Mouse (Mus musculus) intestine, embryonic 14.5 days (tissue): Measurements from ENCODE around the gene Orai1. TPM values are rescaled to one million over a fixed set of nuclear protein-coding genes. Genes with fewer than 3 reads are reported as not detected.

ENCODE experiments used
- ATAC-seq: fragments of 200-750 bp; cut with Nextera tagmentation; replicated peaks from 2 replicates; pipeline ENCODE4 v1.8.0; 2017; ENCODE audit warnings: low read depth, moderate number of reproducible peaks, moderate TSS enrichment, moderate library complexity; ENCODE audit not compliant: low FRiP score, low TSS enrichment
- DNase-seq: peaks from one replicate; pipeline ENCODE4 v3.0.0-alpha.2; 2018; ENCODE audit warnings: low spot score
- H3K27ac ChIP-seq: fragments of 300-500 bp; sonication (generic); 2 replicates; pipeline ENCODE4 v1.5.1; 2014; ENCODE audit warnings: low read depth, mild to moderate bottlenecking, control low read depth
- H3K27me3 ChIP-seq: fragments of 300-500 bp; sonication (generic); replicated peaks from 2 replicates; pipeline ENCODE4 v1.6.1; 2014; ENCODE audit warnings: low read length, control low read depth; ENCODE audit not compliant: control insufficient read depth, insufficient read depth
- H3K36me3 ChIP-seq: fragments of 300-500 bp; sonication (generic); 2 replicates; pipeline ENCODE4 v1.6.1; 2014; ENCODE audit warnings: low read length, control low read depth; ENCODE audit not compliant: control insufficient read depth, insufficient read depth
- H3K4me1 ChIP-seq: fragments of 300-500 bp; sonication (generic); replicated peaks from 2 replicates; pipeline ENCODE4 v1.6.1; 2014; ENCODE audit warnings: low read length, control low read depth, mixed read lengths; ENCODE audit not compliant: control insufficient read depth, insufficient read depth
- H3K4me2 ChIP-seq: fragments of 300-500 bp; sonication (generic); 2 replicates; pipeline ENCODE4 v1.6.1; 2014; ENCODE audit warnings: low read length
- H3K4me3 ChIP-seq: fragments of 300-500 bp; sonication (generic); 2 replicates; pipeline ENCODE4 v1.5.1; 2014; ENCODE audit warnings: low read depth, low read length, control low read depth, mixed read lengths
- H3K9ac ChIP-seq: fragments of 300-500 bp; sonication (generic); 2 replicates; pipeline ENCODE4 v1.6.1; 2014; ENCODE audit warnings: mild to moderate bottlenecking, low read length
- H3K9me3 ChIP-seq: fragments of 300-500 bp; sonication (generic); 2 replicates; pipeline ENCODE4 v1.6.1; 2016; ENCODE audit warnings: low read length, control low read depth; ENCODE audit not compliant: control insufficient read depth
- WGBS: fragments of 180-500 bp; shearing (Covaris S2); extraction: QIAGEN DNeasy Blood & Tissue Kit; methylation state at CpG from one replicate; pipeline ENCODE4 v1.1.7; 2014; 5-methylcytosine and 5-hydroxymethylcytosine counted together
- polyA plus RNA-seq: library from polyadenylated mRNA; unstranded; fragments of >200 nt; fragmentation: Nextera tagmentation; extraction: Ambion mirVana; gene quantifications from 2 replicates; pipeline ENCODE4 v1.2.1, GENCODE M21; 2014

Orai1 gene
- polyA plus RNA-seq, 1 experiment from 2014 or later = 17.7 TPM

DNA sequence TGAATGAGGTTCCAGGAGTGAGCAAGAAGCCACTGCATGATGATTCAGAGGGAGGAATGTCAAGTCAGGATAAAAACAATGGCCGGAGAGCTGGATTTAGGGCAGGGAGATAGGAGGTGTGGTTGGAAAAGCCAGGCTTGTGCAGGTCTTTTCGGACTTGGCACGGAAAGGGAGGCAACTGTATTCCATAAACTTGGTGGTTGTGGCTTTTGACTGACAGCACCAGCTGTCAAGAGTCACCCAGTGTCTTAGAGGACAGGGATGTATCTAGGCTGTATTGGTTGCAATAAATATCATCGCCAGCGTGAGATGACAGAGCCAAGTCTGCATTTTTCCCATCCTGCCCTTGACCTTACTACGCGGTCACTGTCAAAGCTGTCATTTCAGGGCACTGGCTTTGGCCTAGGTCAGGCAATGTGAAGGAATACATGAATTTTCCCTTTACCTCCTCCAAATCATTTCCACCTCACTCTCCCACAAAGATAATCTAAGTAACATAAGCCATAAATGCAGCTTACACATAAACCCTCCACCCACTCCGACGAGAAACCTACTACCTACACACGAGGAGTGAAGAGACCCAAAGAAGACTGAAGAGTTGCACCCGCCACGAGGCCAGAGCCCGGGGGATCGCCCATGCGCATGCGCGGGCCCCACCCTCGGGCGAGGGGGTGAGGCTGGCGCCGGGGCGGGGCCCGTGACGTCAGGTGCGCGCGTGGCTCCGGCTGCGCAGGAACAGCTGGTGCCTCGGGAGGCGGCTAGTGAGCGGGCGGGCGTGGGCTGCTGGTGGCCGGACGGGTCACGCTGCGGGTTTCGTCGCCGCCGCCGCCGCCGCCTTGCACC lies 60.9 kb downstream of the Orai1 start:
- WGBS = 8% methylated on average over 44 of the region's 45 CpGs
- peak overlapping the region; percentile 66 for H3K9ac ChIP-seq
- H3K4me2 ChIP-seq = peak overlapping the region; percentile 96
- 0 out of 2 replicates have a peak, but pooled peaks cover 4% of the 10 kb centered on the region for H3K9me3 ChIP-seq
- H3K4me3 ChIP-seq = peak overlapping the region; percentile 56
- no peaks in the 10 kb centered on the region for H3K36me3 ChIP-seq
- DNase-seq (peak; percentile 94), ATAC-seq (peak; percentile 89)
- no peaks in the 10 kb centered on the region for H3K27me3 ChIP-seq
- peaks cover 25% of the 10 kb centered on the region for H3K4me1 ChIP-seq
- H3K27ac ChIP-seq = peak overlapping the region; percentile 64; the same call in 1 of the 2 replicates

DNA sequence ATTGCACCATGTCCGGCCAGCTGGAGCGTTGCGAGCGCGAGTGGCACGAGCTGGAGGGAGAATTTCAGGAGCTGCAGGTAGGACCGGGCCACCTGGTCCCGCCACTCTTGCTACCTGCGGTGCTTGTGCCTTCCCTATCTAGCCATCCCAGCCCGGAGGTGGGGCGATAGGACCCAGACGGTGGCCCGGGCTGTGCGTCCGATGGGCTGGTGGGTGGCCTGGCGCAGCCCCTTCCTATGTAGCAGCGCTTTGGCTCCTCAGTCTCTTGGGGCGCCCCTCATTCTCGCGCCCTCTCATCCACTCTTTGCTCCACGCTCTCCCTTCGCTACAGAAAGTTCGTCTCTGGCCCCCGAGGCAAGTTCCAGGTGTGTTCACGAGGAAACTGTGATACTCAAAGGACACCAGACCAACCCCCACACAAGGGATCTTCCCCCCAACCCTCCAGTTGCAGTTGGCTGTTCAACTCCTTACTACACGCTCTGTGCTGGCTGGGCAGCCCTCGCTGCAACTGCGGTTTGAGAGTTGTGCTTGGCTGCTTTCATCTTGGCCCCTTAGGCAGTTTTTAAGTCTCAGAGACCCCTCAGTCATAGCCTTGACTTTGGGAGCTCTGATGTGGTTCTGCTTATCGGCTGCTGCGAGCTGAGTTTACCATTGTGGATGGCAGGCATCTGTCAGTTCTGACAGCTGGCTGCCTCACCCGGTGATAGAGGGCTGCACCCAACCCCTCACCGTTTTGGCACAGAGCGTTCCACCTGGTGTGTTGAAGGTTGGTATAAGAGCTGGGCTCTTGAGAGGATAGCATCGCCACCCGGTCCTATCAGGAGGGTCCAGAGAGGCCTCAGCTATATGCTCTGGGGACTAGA lies 61.8 kb downstream of the Orai1 start:
- ATAC-seq = peak; percentile 85
- peak overlapping the region; percentile 56 for H3K4me3 ChIP-seq
- H3K4me1 ChIP-seq = peaks cover 25% of the 10 kb centered on the region
- peak overlapping the region; percentile 96 for H3K4me2 ChIP-seq
- 2% methylated on average over 35 of the region's 35 CpGs for WGBS
- H3K27me3 ChIP-seq = no peaks in the 10 kb centered on the region
- no peak for DNase-seq
- no peak overlapping the region for H3K27ac ChIP-seq
- H3K9ac ChIP-seq = peak overlapping the region; percentile 66
- H3K36me3 ChIP-seq = no peaks in the 10 kb centered on the region
- 0 out of 2 replicates have a peak, but pooled peaks cover 4% of the 10 kb centered on the region for H3K9me3 ChIP-seq

DNA sequence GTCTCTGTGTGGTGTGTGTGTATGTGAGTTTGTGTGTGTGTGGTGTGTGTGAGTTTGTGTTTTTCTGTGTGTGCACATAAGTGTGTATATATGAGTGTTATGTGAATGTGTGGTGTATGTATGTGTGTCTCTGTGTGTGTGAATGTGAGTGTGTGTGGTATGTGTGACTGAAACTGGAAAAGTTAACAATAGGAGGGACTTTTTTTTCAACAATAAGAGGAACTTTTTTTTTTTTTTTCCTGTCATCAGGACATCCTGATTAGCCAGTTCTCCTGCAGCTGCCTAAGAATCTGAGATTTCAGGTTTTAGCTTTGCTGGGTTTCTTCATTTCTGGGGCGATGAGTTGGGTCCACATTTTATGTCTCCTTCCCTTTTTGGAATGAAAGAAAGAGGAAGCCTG lies 64.7 kb downstream of the Orai1 start:
- WGBS = 66% methylated on average over 1 of the region's 1 CpGs
- no peak for ATAC-seq
- Histone ChIP-seq H3K9me3 (0 out of 2 replicates have a peak, but pooled peaks cover 4% of the 10 kb centered on the region), H3K9ac (no peak overlapping the region), H3K27ac (peak overlapping the region; percentile 33; the same call in 1 of the 2 replicates), H3K4me3 (no peak overlapping the region), H3K4me1 (peaks cover 25% of the 10 kb centered on the region), H3K27me3 (no peaks in the 10 kb centered on the region), H3K36me3 (no peaks in the 10 kb centered on the region), H3K4me2 (no peak overlapping the region)
- no peak for DNase-seq

- Histone ChIP-seq H3K4me1 (peaks cover 25% of the 10 kb centered on the region), H3K27me3 (no peaks in the 10 kb centered on the region), H3K4me3 (no peak overlapping the region), H3K36me3 (no peaks in the 10 kb centered on the region), H3K4me2 (0 out of 2 replicates have a peak overlapping the region, but pooled peaks have one; percentile 18), H3K27ac (peak overlapping the region; percentile 33; the same call in 1 of the 2 replicates), H3K9me3 (0 out of 2 replicates have a peak, but pooled peaks cover 4% of the 10 kb centered on the region), H3K9ac (no peak overlapping the region)
- 33% methylated on average over 8 of the region's 8 CpGs for WGBS
- DNase-seq (no peak), ATAC-seq (no peak)
These were observed 65.2 kb downstream of the Orai1 start for GRCm38 (mm10) chr5:123080041-123080440.

Other genes with a start within 250 kb of the Orai1 start
- 24.3 and 27.3 TPM in 2 replicates for gene Camkk2, start 235.7 kb upstream of the Orai1 start, polyA plus RNA-seq
- 448 and 490 TPM in 2 replicates for gene Anapc5, start 193.7 kb upstream of the Orai1 start, polyA plus RNA-seq
- gene Rnf34, start 165.0 kb upstream of the Orai1 start, polyA plus RNA-seq = 31.8 and 38.2 TPM in 2 replicates
- gene Kdm2b, start 25.3 kb upstream of the Orai1 start, polyA plus RNA-seq = 31.7 and 37.4 TPM in 2 replicates
- 0.54 and 1.5 TPM in 2 replicates for gene Morn3, start 31.9 kb downstream of the Orai1 start, polyA plus RNA-seq
- 8.9 and 10.0 TPM in 2 replicates for gene Tmem120b, start 53.3 kb downstream of the Orai1 start, polyA plus RNA-seq
- gene Rhof, start 117.6 kb downstream of the Orai1 start, polyA plus RNA-seq = 1.5 and 1.9 TPM in 2 replicates
- gene Setd1b, start 127.1 kb downstream of the Orai1 start, polyA plus RNA-seq = 10.3 and 10.6 TPM in 2 replicates
- gene Psmd9, start 154.3 kb downstream of the Orai1 start, polyA plus RNA-seq = 58.6 and 68.4 TPM in 2 replicates
- gene Hpd, start 167.7 kb downstream of the Orai1 start, polyA plus RNA-seq = 1.3 and 1.9 TPM in 2 replicates
- 1.1 and 1.8 TPM in 2 replicates for gene Wdr66, start 237.0 kb downstream of the Orai1 start, polyA plus RNA-seq